Mouse (Mus musculus): ENCODE measurements around the gene Gm11060. TPM values are rescaled to one million over a fixed set of nuclear protein-coding genes. Genes with fewer than 3 reads are reported as not detected.

Gm11060 gene
- polyA plus RNA-seq, 1 experiment: not detected

DNA sequence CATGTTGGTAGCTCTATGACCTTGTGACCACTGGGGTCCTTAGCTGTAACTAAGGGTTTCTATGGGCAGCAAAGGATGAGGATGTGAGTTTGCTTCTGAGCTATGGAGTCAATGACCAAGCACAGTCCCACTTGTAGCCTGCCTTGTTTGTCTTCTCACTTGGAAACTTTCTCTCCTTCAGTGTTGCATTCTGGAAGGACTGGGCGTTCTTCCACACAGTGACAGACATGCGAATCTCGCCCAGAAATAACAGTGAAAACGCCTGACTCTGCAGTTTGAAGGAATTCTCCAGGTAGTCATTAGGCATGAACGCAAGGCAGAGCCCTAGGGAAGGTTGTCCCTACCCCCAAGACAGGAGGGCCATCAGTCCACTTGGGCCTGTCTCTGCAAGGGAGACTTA is 827 bp upstream of the Gm11060 start:
- H3K4me1 ChIP-seq (ENCODE audit: control insufficient read depth, insufficient read depth, low read length): no peaks in the 10 kb centered on the region
- no peak overlapping the region for H3K27ac ChIP-seq (ENCODE audit: control insufficient read depth, insufficient read depth, low read depth, low read length, poor library complexity)
- TF ChIP-seq POLR2A (IDR thresholded peaks at IDR 0.05; ENCODE audit: borderline replicate concordance, control insufficient read depth, low read depth, low read length) (no peak), CTCF (IDR thresholded peaks at IDR 0.05; ENCODE audit: control insufficient read depth, insufficient read depth, low read length) (no peak)
- H3K4me3 ChIP-seq (replicated peaks; ENCODE audit: control insufficient read depth, low read depth, low read length): no peak overlapping the region
- WGBS: 82% methylated on average over 5 of the region's 5 CpGs

DNA sequence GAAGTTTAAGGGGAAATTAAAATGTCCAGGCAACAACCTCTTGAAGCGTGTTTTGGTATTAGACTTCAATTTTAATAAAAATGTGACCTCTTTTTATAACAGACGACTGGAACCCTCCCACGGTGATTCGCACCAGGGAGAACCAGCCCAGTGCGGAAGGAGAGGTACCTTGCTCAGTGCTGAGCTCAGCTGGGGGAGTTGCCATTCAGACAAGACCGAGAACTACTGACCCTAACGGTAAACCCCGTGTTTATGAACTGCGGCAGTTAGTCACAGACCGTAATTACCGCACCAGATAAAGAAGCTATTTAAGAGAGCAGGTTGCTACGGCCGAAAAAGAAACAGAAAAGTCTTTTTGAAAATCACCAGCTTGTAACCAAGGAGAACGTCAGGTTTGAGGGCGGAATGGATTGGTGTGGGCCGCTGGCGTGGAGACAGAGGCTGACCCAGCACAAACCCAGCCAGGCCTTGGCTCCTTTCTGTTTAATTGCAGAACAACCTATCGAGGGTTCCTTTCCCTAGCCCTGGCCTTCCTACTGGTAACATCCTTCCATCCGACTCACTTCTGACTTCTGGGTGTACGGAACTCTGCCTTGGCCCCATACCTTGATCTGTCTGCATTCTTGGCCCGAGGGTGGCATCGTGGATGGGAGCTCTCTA is 5.6 kb downstream of the Gm11060 start:
- Histone ChIP-seq H3K4me3 (replicated peaks; ENCODE audit: control insufficient read depth, low read depth, low read length) (no peak overlapping the region), H3K27ac (ENCODE audit: control insufficient read depth, insufficient read depth, low read depth, low read length, poor library complexity) (no peak overlapping the region), H3K4me1 (ENCODE audit: control insufficient read depth, insufficient read depth, low read length) (no peaks in the 10 kb centered on the region)
- TF ChIP-seq POLR2A (IDR thresholded peaks at IDR 0.05; ENCODE audit: borderline replicate concordance, control insufficient read depth, low read depth, low read length) (no peak), CTCF (IDR thresholded peaks at IDR 0.05; ENCODE audit: control insufficient read depth, insufficient read depth, low read length) (no peak)
- 86% methylated on average over 22 of the region's 22 CpGs for WGBS

DNA sequence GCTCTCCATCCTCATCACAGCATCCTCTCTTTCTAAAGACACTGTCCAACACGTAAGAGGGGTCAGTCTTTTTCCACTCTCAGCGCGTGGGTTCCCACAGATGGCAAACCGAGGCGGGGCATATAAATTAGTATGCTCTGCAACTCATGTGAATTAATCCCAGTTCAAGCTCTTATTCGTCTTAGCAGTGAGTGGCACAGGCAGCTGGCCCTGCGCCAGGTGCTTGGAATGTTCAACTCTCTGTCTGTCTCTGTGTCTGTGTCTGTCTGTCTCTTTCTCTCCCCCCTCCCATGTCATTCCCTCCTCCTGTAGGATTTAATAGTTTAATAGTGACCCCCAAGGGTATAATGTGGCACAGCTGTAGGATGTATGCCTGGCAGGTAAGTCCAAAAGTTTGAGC is 7.6 kb downstream of the Gm11060 start:
- H3K4me3 ChIP-seq (replicated peaks; ENCODE audit: control insufficient read depth, low read depth, low read length): no peak overlapping the region
- H3K27ac ChIP-seq (ENCODE audit: control insufficient read depth, insufficient read depth, low read depth, low read length, poor library complexity): no peak overlapping the region
- WGBS: 77% methylated on average over 7 of the region's 7 CpGs
- no peaks in the 10 kb centered on the region for H3K4me1 ChIP-seq (ENCODE audit: control insufficient read depth, insufficient read depth, low read length)
- TF ChIP-seq CTCF (IDR thresholded peaks at IDR 0.05; ENCODE audit: control insufficient read depth, insufficient read depth, low read length) (no peak), POLR2A (IDR thresholded peaks at IDR 0.05; ENCODE audit: borderline replicate concordance, control insufficient read depth, low read depth, low read length) (no peak)

DNA sequence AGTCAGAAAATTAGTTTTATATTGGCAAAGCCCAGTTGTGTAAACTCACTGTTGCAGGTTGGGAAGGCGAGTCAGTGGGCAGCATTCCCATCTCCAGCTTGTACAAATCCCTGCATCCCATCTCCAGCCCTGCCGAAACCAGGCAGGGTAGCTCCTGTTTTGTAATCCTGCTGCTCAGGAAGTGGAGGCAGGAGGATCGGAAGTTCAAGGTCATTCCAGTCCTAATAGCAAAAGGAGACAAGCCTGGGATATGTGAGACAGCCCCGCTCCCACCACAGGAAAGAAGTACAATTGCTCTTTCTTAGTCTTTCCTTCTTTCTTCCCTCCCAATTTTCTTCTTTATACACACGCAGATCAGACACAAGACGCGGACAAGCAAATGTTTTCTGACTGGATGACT is 8.7 kb downstream of the Gm11060 start:
- Histone ChIP-seq H3K4me1 (ENCODE audit: control insufficient read depth, insufficient read depth, low read length) (no peaks in the 10 kb centered on the region), H3K27ac (ENCODE audit: control insufficient read depth, insufficient read depth, low read depth, low read length, poor library complexity) (no peak overlapping the region), H3K4me3 (replicated peaks; ENCODE audit: control insufficient read depth, low read depth, low read length) (no peak overlapping the region)
- 63% methylated on average over 7 of the region's 7 CpGs for WGBS
- TF ChIP-seq POLR2A (IDR thresholded peaks at IDR 0.05; ENCODE audit: borderline replicate concordance, control insufficient read depth, low read depth, low read length) (no peak), CTCF (IDR thresholded peaks at IDR 0.05; ENCODE audit: control insufficient read depth, insufficient read depth, low read length) (no peak)

DNA sequence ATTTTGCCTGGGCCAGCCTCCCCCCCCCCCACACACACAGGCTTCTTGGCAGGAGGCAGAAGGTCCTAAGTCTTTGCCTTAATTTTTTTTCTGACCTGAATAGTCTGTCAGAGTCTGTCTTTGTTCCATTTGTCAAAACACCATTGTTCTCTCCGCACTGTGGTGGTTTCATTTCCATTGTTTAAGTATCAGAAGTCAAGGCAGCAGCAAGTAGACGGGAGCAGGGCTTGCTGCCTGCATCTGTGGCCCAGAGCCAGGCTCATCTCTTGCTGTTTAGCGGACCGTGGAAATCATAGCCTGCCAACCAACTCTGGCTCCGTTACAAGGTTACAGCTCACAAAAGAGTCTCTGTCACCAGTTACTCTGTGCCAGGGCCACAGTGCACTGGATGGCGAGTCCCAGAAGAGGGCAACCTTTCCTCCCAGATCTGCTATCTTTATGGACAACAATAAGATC is 16.9 kb downstream of the Gm11060 start:
- no peak overlapping the region for H3K4me3 ChIP-seq (replicated peaks; ENCODE audit: control insufficient read depth, low read depth, low read length)
- H3K27ac ChIP-seq (ENCODE audit: control insufficient read depth, insufficient read depth, low read depth, low read length, poor library complexity): no peak overlapping the region
- TF ChIP-seq POLR2A (IDR thresholded peaks at IDR 0.05; ENCODE audit: borderline replicate concordance, control insufficient read depth, low read depth, low read length) (no peak), CTCF (IDR thresholded peaks at IDR 0.05; ENCODE audit: control insufficient read depth, insufficient read depth, low read length) (no peak)
- WGBS: 46% methylated on average over 6 of the region's 6 CpGs
- H3K4me1 ChIP-seq (ENCODE audit: control insufficient read depth, insufficient read depth, low read length): no peaks in the 10 kb centered on the region

DNA sequence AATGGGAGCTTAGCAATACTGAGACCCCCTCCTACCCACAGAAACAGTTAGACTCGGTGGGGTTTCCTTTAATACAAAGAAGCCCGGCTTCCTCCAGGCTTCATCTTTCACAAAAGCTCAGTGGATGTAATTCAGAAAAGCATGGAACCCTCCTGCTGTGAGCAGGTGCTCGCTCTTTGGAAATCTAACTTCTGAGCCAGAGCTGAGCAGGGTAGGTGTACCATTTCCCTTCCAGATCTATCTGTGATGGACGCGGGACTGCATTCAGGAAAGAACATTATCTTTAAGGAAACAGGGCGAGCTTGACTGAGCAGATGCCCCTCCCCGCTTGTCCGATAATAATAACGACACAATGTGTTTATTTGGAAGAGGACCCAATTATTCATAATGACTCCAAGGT is 22.3 kb downstream of the Gm11060 start:
- Histone ChIP-seq H3K4me1 (ENCODE audit: control insufficient read depth, insufficient read depth, low read length) (no peaks in the 10 kb centered on the region), H3K4me3 (replicated peaks; ENCODE audit: control insufficient read depth, low read depth, low read length) (no peak overlapping the region), H3K27ac (ENCODE audit: control insufficient read depth, insufficient read depth, low read depth, low read length, poor library complexity) (no peak overlapping the region)
- no peak for TF ChIP-seq POLR2A (IDR thresholded peaks at IDR 0.05; ENCODE audit: borderline replicate concordance, control insufficient read depth, low read depth, low read length)
- TF ChIP-seq CTCF (IDR thresholded peaks at IDR 0.05; ENCODE audit: control insufficient read depth, insufficient read depth, low read length): no peak
- WGBS: 21% methylated on average over 9 of the region's 9 CpGs

DNA sequence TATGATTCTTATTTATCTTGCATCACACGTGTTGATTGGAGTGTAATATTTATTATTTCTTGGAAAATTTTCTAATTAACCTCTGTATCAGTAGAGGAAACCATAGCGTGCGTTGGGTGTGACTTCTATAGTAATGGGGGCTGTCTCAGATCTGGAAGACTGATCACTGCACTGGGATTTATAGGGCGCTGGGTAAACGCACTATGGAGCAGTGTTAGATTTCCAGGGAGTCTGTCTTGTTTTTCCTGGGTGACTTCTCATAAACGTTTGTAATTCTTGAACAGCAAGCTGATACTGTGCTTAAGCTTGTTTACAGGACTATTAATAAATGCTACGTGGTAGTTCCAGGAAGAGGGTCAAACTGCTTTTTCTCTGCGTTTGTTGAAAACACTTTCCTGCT is 25.9 kb downstream of the Gm11060 start:
- TF ChIP-seq CTCF (IDR thresholded peaks at IDR 0.05; ENCODE audit: control insufficient read depth, insufficient read depth, low read length) (no peak), POLR2A (IDR thresholded peaks at IDR 0.05; ENCODE audit: borderline replicate concordance, control insufficient read depth, low read depth, low read length) (no peak)
- WGBS: 56% methylated on average over 8 of the region's 8 CpGs
- H3K4me1 ChIP-seq (ENCODE audit: control insufficient read depth, insufficient read depth, low read length): no peaks in the 10 kb centered on the region

DNA sequence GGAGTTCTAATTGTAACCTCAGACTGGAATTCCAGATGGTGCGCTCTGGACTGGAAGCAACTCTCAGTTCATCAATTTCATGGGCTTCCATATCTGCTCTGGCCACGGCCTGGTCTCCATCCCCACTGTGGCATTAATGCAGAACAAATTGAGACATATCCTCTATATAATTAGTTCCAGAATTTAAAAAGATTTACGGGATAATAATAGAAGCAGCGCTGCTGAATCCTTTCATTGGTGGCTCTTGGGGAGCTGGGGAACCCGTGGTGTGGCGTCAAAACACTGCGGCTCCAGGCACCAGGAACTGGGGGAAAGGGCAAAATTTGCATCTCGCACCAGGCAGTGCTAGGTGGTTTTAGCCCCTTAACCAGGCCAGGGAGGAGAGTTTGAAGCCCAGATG is 30.4 kb downstream of the Gm11060 start:
- Histone ChIP-seq H3K27ac (ENCODE audit: control insufficient read depth, insufficient read depth, low read depth, low read length, poor library complexity) (no peak overlapping the region), H3K4me3 (replicated peaks; ENCODE audit: control insufficient read depth, low read depth, low read length) (no peak overlapping the region), H3K4me1 (ENCODE audit: control insufficient read depth, insufficient read depth, low read length) (no peaks in the 10 kb centered on the region)
- TF ChIP-seq CTCF (IDR thresholded peaks at IDR 0.05; ENCODE audit: control insufficient read depth, insufficient read depth, low read length) (no peak), POLR2A (IDR thresholded peaks at IDR 0.05; ENCODE audit: borderline replicate concordance, control insufficient read depth, low read depth, low read length) (no peak)
- WGBS: 9% methylated on average over 8 of the region's 8 CpGs

More for the DNA sequence above, 25.9 kb downstream of the Gm11060 start:
- H3K27ac ChIP-seq (ENCODE audit: control insufficient read depth, insufficient read depth, low read depth, low read length, poor library complexity): no peak overlapping the region
- H3K4me3 ChIP-seq (replicated peaks; ENCODE audit: control insufficient read depth, low read depth, low read length): no peak overlapping the region

DNA sequence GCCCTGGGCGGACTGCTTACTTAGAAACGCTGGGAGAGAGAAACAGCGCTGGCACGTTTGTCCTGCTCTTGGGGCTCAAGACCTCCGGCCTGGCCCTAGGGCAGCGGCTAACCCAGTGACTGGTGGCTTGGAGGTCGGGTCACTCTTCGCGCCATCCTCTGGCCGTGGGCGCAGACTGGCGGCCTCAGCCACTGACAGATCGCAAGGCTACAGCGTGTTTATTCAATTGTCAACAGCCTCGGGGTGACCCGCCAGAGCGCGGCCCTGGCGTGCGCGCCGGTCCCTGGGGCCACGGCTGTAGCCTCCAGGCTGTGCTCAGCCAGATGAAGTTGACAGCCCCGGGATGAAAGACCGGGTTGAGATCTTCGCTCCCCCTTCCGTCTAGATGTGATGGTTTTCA is 31.1 kb downstream of the Gm11060 start:
- WGBS: 4% methylated on average over 27 of the region's 27 CpGs
- Histone ChIP-seq H3K4me3 (replicated peaks; ENCODE audit: control insufficient read depth, low read depth, low read length) (no peak overlapping the region), H3K27ac (ENCODE audit: control insufficient read depth, insufficient read depth, low read depth, low read length, poor library complexity) (no peak overlapping the region), H3K4me1 (ENCODE audit: control insufficient read depth, insufficient read depth, low read length) (no peaks in the 10 kb centered on the region)
- no peak for TF ChIP-seq CTCF (IDR thresholded peaks at IDR 0.05; ENCODE audit: control insufficient read depth, insufficient read depth, low read length)
- TF ChIP-seq POLR2A (IDR thresholded peaks at IDR 0.05; ENCODE audit: borderline replicate concordance, control insufficient read depth, low read depth, low read length): no peak

Measured in bone marrow, adult 2 months (tissue).